Mouse (Mus musculus) inflammation-experienced regulatory T-cells, adult 6 months (primary cell): ENCODE data around the gene Krtap16-1. TPM values are rescaled to one million over a fixed set of nuclear protein-coding genes. Genes with fewer than 3 reads are reported as not detected.

Experiments used
- ATAC-seq: one replicate; pipeline ENCODE4 v1.8.0; 2017
- polyA plus RNA-seq, 3 experiments: library from polyadenylated mRNA; unstranded; fragments of 100-300 nt; shearing (Covaris generic); gene quantifications; one replicate each; pipeline ENCODE4 v1.2.1; 2017

The Krtap16-1 gene
- polyA plus RNA-seq, 3 experiments from 2014 or later: not detected

GRCm38 (mm10) chr11:99948175-99948574, 38.2 kb downstream of the Krtap16-1 start, which contains the start of gene Krtap9-5:
Gene Krtap9-5, plus strand, starts transcription at chr11:99948475.
- ATAC-seq: no peak

- no peak for ATAC-seq
Measured at GRCm38 (mm10) chr11:99937751-99938264, 48.6 kb downstream of the Krtap16-1 start.

- no peak for ATAC-seq
Measured at GRCm38 (mm10) chr11:99935991-99936390, 50.4 kb downstream of the Krtap16-1 start, which contains the start of gene Krtap31-2. Gene Krtap31-2, plus strand, starts transcription at chr11:99936291.

Other genes starting within 250 kb of the Krtap16-1 start
- gene Gm11595, start 213.7 kb downstream of the Krtap16-1 start, polyA plus RNA-seq: not detected
- gene Krtap4-8, start 205.9 kb downstream of the Krtap16-1 start, polyA plus RNA-seq: not detected
- not detected for gene Krtap4-9, start 201.4 kb downstream of the Krtap16-1 start, polyA plus RNA-seq
- gene Gm11596, start 193.1 kb downstream of the Krtap16-1 start, polyA plus RNA-seq: not detected
- not detected for gene Gm11569, start 187.7 kb downstream of the Krtap16-1 start, polyA plus RNA-seq
- gene Gm11554, start 182.2 kb downstream of the Krtap16-1 start, polyA plus RNA-seq: not detected
- gene Krtap4-13, start 176.7 kb downstream of the Krtap16-1 start, polyA plus RNA-seq: not detected
- not detected for gene Gm11564, start 170.9 kb downstream of the Krtap16-1 start, polyA plus RNA-seq
- not detected for gene 2300003K06Rik, start 148.5 kb downstream of the Krtap16-1 start, polyA plus RNA-seq
- not detected for gene Krtap4-16, start 135.0 kb downstream of the Krtap16-1 start, polyA plus RNA-seq
- gene Gm11568, start 128.7 kb downstream of the Krtap16-1 start, polyA plus RNA-seq: not detected
- not detected for gene Gm11559, start 122.1 kb downstream of the Krtap16-1 start, polyA plus RNA-seq
- not detected for gene Krtap9-1, start 113.2 kb downstream of the Krtap16-1 start, polyA plus RNA-seq
- gene Gm11567, start 107.4 kb downstream of the Krtap16-1 start, polyA plus RNA-seq: not detected
- gene Krtap31-1, start 78.7 kb downstream of the Krtap16-1 start, polyA plus RNA-seq: not detected
- not detected for gene Gm11565, start 71.8 kb downstream of the Krtap16-1 start, polyA plus RNA-seq
- not detected for gene Krtap31-2, start 50.3 kb downstream of the Krtap16-1 start, polyA plus RNA-seq
- gene Krtap9-5, start 38.1 kb downstream of the Krtap16-1 start, polyA plus RNA-seq: not detected
- not detected for gene Krtap29-1, start 7.5 kb downstream of the Krtap16-1 start, polyA plus RNA-seq
- gene Krtap17-1, start 7.4 kb upstream of the Krtap16-1 start, polyA plus RNA-seq: not detected
- not detected for gene Krt33a, start 29.6 kb upstream of the Krtap16-1 start, polyA plus RNA-seq
- not detected for gene Krt33b, start 43.3 kb upstream of the Krtap16-1 start, polyA plus RNA-seq
- not detected for gene Krt34, start 55.0 kb upstream of the Krtap16-1 start, polyA plus RNA-seq
- gene Krt31, start 64.0 kb upstream of the Krtap16-1 start, polyA plus RNA-seq: not detected
- gene Krt32, start 101.6 kb upstream of the Krtap16-1 start, polyA plus RNA-seq: not detected
- not detected for gene Krt35, start 109.6 kb upstream of the Krtap16-1 start, polyA plus RNA-seq
- gene Krt36, start 119.0 kb upstream of the Krtap16-1 start, polyA plus RNA-seq: not detected
- gene Krt13, start 135.0 kb upstream of the Krtap16-1 start, polyA plus RNA-seq: not detected
- not detected for gene Krt15, start 149.3 kb upstream of the Krtap16-1 start, polyA plus RNA-seq
- not detected for gene Krt19, start 162.1 kb upstream of the Krtap16-1 start, polyA plus RNA-seq
- not detected for gene Krt9, start 206.6 kb upstream of the Krtap16-1 start, polyA plus RNA-seq
- gene Krt14, start 221.0 kb upstream of the Krtap16-1 start, polyA plus RNA-seq: not detected